Mouse (Mus musculus) midbrain, embryonic 14.5 days (tissue): ENCODE data around the gene Fam13a. TPM values are rescaled to one million over a fixed set of nuclear protein-coding genes. Genes with fewer than 3 reads are reported as not detected.

Experiments used
- ATAC-seq: fragments of 200-750 bp; cut with Nextera tagmentation; 2 replicates; pipeline ENCODE4 v1.8.0; 2017; ENCODE audit warnings: moderate number of reproducible peaks, moderate library complexity; ENCODE audit not compliant: low FRiP score, low TSS enrichment
- DNase-seq: peaks from one replicate; pipeline ENCODE4 v3.0.0-alpha.2; 2015
- H3K27ac ChIP-seq: fragments of 300-500 bp; sonication (generic); replicated peaks from 2 replicates; pipeline ENCODE4 v1.5.1; 2014; ENCODE audit warnings: mild to moderate bottlenecking, low read depth, low read length, moderate library complexity
- H3K27me3 ChIP-seq: fragments of 300-500 bp; sonication (generic); 2 replicates; pipeline ENCODE4 v1.6.1; 2014; ENCODE audit warnings: low read length, control low read depth, mixed read lengths; ENCODE audit not compliant: control insufficient read depth, insufficient read depth
- H3K36me3 ChIP-seq: fragments of 300-500 bp; sonication (generic); 2 replicates; pipeline ENCODE4 v1.6.1; 2014; ENCODE audit warnings: low read length, control low read depth; ENCODE audit not compliant: control insufficient read depth, insufficient read depth
- H3K4me1 ChIP-seq: fragments of 300-500 bp; sonication (generic); 2 replicates; pipeline ENCODE4 v1.6.1; 2014; ENCODE audit warnings: mild to moderate bottlenecking, antibody characterized with exemption, low read length, control low read depth; ENCODE audit not compliant: control insufficient read depth, insufficient read depth
- H3K4me2 ChIP-seq: fragments of 300-500 bp; sonication (generic); 2 replicates; pipeline ENCODE4 v1.6.1; 2014; ENCODE audit warnings: mild to moderate bottlenecking, low read length, moderate library complexity
- H3K4me3 ChIP-seq: fragments of 300-500 bp; sonication (generic); replicated peaks from 2 replicates; pipeline ENCODE4 v1.5.1; 2014; ENCODE audit warnings: low read depth, low read length
- H3K9ac ChIP-seq: fragments of 300-500 bp; sonication (generic); replicated peaks from 2 replicates; pipeline ENCODE4 v1.6.1; 2014; ENCODE audit warnings: mild to moderate bottlenecking, low read length, moderate library complexity
- H3K9me3 ChIP-seq: fragments of 300-500 bp; sonication (generic); 2 replicates; pipeline ENCODE4 v1.6.1; 2016; ENCODE audit warnings: low read length, control low read depth, mixed read lengths; ENCODE audit not compliant: control insufficient read depth
- WGBS: fragments of 180-500 bp; shearing (Covaris S2); extraction: QIAGEN DNeasy Blood & Tissue Kit; methylation state at CpG from one replicate; pipeline ENCODE4 v1.1.7; 2014; 5-methylcytosine and 5-hydroxymethylcytosine counted together
- polyA plus RNA-seq: library from polyadenylated mRNA; unstranded; fragments of >200 nt; fragmentation: Nextera tagmentation; extraction: Ambion mirVana; gene quantifications from 2 replicates; pipeline ENCODE4 v1.2.1, GENCODE M21; 2014

Gene Fam13a
- polyA plus RNA-seq, 1 experiment from 2014 or later = 10.5 TPM

DNA sequence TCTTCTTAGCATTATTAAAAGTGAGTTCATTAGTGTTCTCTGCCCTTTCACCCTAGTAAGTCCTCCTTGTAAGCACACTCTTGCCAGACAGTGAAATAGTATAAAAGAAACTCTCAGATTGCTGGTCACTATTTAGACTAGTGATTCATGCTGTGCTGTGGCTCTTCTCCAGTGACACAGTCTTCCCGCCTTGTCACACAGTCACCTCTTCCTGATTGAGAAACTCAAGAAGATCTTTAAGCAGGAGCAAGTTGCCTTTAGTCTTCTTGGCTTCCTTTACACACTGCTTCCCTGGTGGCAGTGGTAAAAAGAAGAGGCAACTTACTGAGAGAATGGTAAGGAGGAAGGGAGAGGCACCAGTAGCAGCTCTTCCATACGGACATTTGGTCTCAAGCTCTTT lies 6.3 kb upstream of the Fam13a start:
- Histone ChIP-seq H3K27me3 (no peaks in the 10 kb centered on the region), H3K9me3 (no peaks in the 10 kb centered on the region), H3K36me3 (no peaks in the 10 kb centered on the region), H3K4me3 (no peak overlapping the region), H3K4me2 (no peak overlapping the region), H3K4me1 (no peaks in the 10 kb centered on the region), H3K27ac (no peak overlapping the region), H3K9ac (no peak overlapping the region)
- WGBS = 88% methylated on average over 2 of the region's 2 CpGs
- no peak for ATAC-seq
- DNase-seq = no peak

DNA sequence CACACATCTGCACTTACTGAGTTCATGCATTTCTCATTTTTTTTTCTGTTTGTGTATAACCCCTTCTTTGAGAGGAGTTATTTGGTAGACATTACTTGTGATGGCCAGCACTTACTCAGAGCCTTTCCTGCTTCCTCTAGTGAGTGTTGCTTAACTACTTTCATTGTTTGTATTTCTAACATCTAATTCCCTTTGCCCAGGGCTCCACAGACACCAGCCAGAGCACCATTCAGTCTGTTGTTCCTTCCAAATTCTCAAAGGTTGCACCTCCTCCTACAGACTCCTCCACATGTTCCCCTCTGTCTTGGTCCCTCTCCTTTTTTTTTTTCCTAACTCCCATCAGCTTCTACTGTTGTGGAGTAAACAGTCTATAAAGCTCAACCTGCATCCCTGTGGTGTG lies 5.7 kb upstream of the Fam13a start:
- Histone ChIP-seq H3K4me2 (no peak overlapping the region), H3K27me3 (no peaks in the 10 kb centered on the region), H3K4me3 (no peak overlapping the region), H3K9ac (no peak overlapping the region), H3K4me1 (no peaks in the 10 kb centered on the region), H3K36me3 (no peaks in the 10 kb centered on the region), H3K9me3 (no peaks in the 10 kb centered on the region), H3K27ac (no peak overlapping the region)
- ATAC-seq = no peak
- DNase-seq = no peak

DNA sequence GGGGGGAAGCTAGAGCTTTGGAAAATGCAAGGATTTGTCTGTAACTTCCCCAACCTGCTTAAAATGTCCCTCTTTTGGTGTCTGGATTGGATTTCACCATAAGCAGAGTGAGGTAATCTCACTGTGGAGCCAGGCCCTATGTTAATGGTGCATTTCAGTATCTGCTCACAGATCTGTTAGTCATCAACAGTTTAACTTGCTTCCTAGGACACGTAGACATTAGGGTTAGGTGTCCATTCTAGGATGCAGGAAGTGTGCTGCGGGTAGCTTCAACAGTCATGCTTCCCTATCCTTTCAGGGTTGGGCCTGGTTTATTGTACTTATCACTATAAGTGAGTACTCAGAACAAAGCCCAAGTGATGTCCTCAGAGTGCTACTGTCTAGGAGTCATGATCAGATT lies 4.5 kb upstream of the Fam13a start:
- Histone ChIP-seq H3K9ac (no peak overlapping the region), H3K36me3 (no peaks in the 10 kb centered on the region), H3K4me2 (no peak overlapping the region), H3K4me1 (no peaks in the 10 kb centered on the region), H3K9me3 (no peaks in the 10 kb centered on the region), H3K27ac (no peak overlapping the region), H3K27me3 (no peaks in the 10 kb centered on the region), H3K4me3 (no peak overlapping the region)
- WGBS = 82% methylated on average over 2 of the region's 2 CpGs
- DNase-seq (no peak), ATAC-seq (no peak)

DNA sequence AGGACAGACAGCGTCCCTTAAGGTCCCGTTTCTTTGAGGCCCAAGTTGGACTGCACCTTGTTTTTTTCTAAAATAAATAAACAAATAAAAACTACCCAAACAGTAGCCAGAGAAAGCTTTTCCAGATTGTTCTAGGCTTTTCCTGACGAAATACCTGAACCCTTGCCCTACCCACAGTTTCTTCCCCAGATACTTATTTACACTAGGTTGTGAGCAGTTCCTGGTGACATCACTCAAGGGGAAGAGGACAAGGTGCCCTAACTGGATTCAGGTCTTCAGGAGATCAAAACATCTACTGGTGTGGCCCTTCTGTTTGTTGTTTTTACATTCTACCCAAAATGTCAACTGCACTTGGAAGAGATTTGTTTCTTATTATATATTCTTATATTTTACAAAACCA lies 457 bp upstream of the Fam13a start:
- ATAC-seq (no peak), DNase-seq (no peak)
- H3K27ac ChIP-seq = no peak overlapping the region; the same call in 1 of the 2 replicates
- peak overlapping the region; percentile 60 for H3K4me3 ChIP-seq
- no peaks in the 10 kb centered on the region for H3K36me3 ChIP-seq
- H3K4me1 ChIP-seq = 0 out of 2 replicates have a peak, but pooled peaks cover 13% of the 10 kb centered on the region
- H3K9me3 ChIP-seq = no peaks in the 10 kb centered on the region
- peak overlapping the region; percentile 61 for H3K4me2 ChIP-seq
- H3K27me3 ChIP-seq = no peaks in the 10 kb centered on the region
- H3K9ac ChIP-seq = no peak overlapping the region
- WGBS = 29% methylated on average over 3 of the region's 3 CpGs

- Histone ChIP-seq H3K4me1 (0 out of 2 replicates have a peak, but pooled peaks cover 13% of the 10 kb centered on the region), H3K4me3 (peak overlapping the region; percentile 60), H3K27ac (peak overlapping the region; percentile 82), H3K9me3 (no peaks in the 10 kb centered on the region), H3K36me3 (no peaks in the 10 kb centered on the region), H3K9ac (peak overlapping the region; percentile 73; the same call in 1 of the 2 replicates), H3K27me3 (no peaks in the 10 kb centered on the region), H3K4me2 (peak overlapping the region; percentile 61)
- WGBS = 47% methylated on average over 6 of the region's 6 CpGs
- ATAC-seq = peak; percentile 13; the same call in 1 of the 2 replicates
- DNase-seq = peak; percentile 16
These were observed 740 bp downstream of the Fam13a start for GRCm38 (mm10) chr6:59023455-59024163.

DNA sequence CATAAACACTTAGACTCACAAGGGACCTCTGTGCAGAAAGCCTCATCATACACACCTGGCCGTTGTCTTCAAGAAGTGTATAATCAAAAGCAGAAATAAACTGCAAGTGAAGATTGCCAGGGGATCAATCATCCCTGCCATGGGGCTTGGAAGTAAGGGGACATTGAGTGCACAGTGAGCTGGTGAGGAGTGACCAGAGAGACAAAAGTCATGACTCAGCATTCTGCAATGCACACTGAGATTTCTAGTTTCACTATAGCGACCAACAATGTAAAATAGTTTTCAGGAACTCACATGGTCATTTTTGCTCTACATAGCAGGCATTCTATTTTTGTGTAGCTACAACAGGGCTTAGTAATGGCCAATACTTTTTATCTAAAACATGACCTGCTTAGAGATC lies 1.7 kb downstream of the Fam13a start:
- Histone ChIP-seq H3K36me3 (no peaks in the 10 kb centered on the region), H3K4me2 (peak overlapping the region; percentile 61)
- 83% methylated on average over 2 of the region's 2 CpGs for WGBS

DNA sequence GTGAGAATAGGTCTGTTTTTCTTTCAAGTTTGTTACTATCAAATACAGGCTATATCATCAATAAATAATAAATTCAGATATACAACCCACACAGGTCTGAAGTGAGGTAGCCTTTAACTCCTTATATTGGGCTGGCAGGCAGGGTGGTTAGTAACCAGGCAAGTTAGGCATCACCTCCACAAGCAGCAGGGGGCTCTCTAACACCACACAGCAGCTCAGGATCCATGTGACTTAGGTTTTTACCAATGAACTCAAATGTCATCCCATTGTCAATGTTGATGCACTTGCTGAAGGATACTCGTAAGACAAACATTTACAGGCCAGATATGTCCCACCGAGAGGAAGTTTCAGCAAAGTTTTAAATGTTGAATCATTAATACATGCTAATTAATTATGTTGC lies 4.0 kb downstream of the Fam13a start:
- H3K9me3 ChIP-seq = no peaks in the 10 kb centered on the region
- H3K4me2 ChIP-seq = no peak overlapping the region
- no peak overlapping the region for H3K27ac ChIP-seq
- ATAC-seq (no peak), DNase-seq (no peak)
- 93% methylated on average over 2 of the region's 2 CpGs for WGBS
- H3K9ac ChIP-seq = no peak overlapping the region
- H3K4me3 ChIP-seq = no peak overlapping the region
- H3K4me1 ChIP-seq = 0 out of 2 replicates have a peak, but pooled peaks cover 13% of the 10 kb centered on the region
- no peaks in the 10 kb centered on the region for H3K27me3 ChIP-seq
- H3K36me3 ChIP-seq = no peaks in the 10 kb centered on the region

More for the DNA sequence above, 1.7 kb downstream of the Fam13a start:
- no peaks in the 10 kb centered on the region for H3K27me3 ChIP-seq
- DNase-seq (no peak), ATAC-seq (no peak)
- H3K27ac ChIP-seq = no peak overlapping the region
- H3K4me3 ChIP-seq = no peak overlapping the region
- no peak overlapping the region for H3K9ac ChIP-seq
- 0 out of 2 replicates have a peak, but pooled peaks cover 13% of the 10 kb centered on the region for H3K4me1 ChIP-seq
- H3K9me3 ChIP-seq = no peaks in the 10 kb centered on the region

DNA sequence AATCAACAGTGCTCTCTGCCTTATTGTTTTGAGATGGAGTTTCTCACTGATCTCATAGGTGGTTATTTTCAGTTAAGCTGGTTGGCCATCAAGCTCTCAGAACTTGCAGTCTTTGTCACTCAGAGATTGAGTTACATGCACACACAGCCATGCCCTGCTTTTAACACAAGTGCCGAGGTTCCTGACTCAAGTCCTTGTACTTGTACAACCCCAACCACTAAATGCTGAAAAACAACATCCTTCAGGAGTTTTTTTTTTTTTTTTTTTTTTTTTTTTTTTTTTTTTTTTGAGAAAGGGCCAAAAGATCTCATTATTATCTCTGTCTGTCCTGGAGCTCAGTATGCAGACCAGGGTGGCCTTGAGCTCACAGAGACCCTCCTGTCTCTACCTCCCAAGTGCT lies 4.5 kb downstream of the Fam13a start:
- DNase-seq (no peak), ATAC-seq (no peak)
- WGBS = 84% methylated on average over 1 of the region's 1 CpGs
- Histone ChIP-seq H3K4me3 (no peak overlapping the region), H3K4me2 (no peak overlapping the region), H3K9ac (no peak overlapping the region), H3K9me3 (no peaks in the 10 kb centered on the region), H3K36me3 (no peaks in the 10 kb centered on the region), H3K4me1 (0 out of 2 replicates have a peak, but pooled peaks cover 13% of the 10 kb centered on the region), H3K27me3 (no peaks in the 10 kb centered on the region), H3K27ac (no peak overlapping the region)

DNA sequence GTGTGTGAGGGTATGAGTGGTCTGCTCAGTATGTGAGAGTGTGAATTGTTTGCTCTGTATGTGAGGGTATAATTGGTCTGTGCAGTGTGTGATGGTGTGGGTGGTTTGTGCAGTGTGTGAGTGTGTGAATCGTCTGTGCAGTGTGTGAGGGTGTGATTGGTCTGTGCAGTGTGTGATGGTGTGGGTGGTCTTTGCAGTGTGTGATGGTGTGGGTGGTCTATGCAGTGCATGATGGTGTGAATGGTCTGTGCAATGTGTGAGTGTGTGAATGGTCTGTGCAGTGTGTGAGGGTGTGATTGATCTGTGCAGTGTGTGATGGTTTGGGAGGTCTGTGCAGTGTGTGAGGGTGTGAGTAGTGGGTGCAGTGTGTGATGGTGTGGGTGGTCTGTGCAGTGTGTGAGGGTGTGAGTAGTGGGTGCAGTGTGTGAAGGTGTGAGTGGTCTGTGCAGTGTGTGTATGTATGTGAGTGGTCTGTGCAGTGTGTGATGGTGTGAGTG lies 8.0 kb downstream of the Fam13a start:
- DNase-seq = no peak
- no peaks in the 10 kb centered on the region for H3K9me3 ChIP-seq
- H3K4me1 ChIP-seq = no peaks in the 10 kb centered on the region
- no peak overlapping the region for H3K4me3 ChIP-seq
- no peaks in the 10 kb centered on the region for H3K36me3 ChIP-seq
- peak; percentile 58 for ATAC-seq
- H3K27ac ChIP-seq = no peak overlapping the region
- WGBS = 71% methylated on average over 1 of the region's 1 CpGs
- H3K27me3 ChIP-seq = no peaks in the 10 kb centered on the region
- no peak overlapping the region for H3K9ac ChIP-seq
- no peak overlapping the region for H3K4me2 ChIP-seq
